Mouse (Mus musculus) retina, postnatal 1 day (tissue): ENCODE measurements around the gene Gm17617.
"Not testable (repeated sequence)": the region's sequence is repeated elsewhere in the genome, so short reads cannot be mapped to it uniquely, and the experiment has no call there.

ENCODE experiments used
- DNase-seq: peaks from one replicate; pipeline ENCODE4 v3.0.0-alpha.2; 2012

Gm17617 gene

GRCm38 (mm10) chr13:55114375-55114774, 19.0 kb downstream of the Gm17617 start:
- no peak for DNase-seq

DNA sequence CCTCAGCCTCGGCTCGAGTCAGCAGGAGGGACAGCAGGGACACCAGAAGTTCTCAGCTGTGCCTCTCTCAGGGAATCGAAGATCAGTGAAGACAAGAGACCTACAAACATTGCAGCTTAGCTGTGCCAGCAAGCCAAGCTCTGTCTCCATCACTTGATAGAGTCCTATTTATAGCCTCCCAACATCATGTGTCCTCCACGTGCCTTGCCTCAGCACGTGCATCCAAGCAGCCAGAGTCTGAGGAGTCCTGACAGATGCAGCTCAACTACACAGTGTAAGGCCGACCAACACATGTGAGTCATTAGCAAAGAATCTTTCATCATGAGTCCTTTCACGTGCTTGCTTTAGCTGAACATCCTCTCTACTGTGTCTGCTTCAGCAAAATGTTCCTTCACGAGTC, 25.7 kb downstream of the Gm17617 start:
- no peak for DNase-seq

DNA sequence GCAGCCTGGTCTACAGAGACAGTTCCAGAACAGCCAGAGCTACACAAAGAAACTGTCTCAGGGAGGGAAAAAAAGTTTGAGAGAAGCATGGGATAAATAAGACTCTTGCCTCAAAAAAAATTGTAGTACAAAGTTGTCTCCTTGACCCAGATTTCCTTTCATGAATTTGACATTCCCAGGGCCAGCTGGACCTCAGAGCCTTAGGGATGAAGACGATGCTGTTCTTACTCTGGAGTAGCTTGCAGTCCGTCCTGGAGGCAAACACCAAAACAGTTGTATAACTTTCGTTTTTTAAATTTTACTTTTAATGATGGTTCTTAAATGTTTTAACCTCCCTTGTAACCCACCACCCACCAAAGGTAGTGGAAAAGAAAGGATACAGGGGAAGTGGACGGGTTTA, 26.2 kb downstream of the Gm17617 start:
- no peak for DNase-seq

- peak; percentile 11 for DNase-seq
These were observed 27.2 kb downstream of the Gm17617 start for GRCm38 (mm10) chr13:55105953-55106691.

GRCm38 (mm10) chr13:55105045-55105952, 28.0 kb downstream of the Gm17617 start, which contains the start of gene Zfp346:
Gene Zfp346, plus strand, starts transcription at chr13:55105311.
- peak; percentile 98 for DNase-seq

GRCm38 (mm10) chr13:55103351-55103750, 30.0 kb downstream of the Gm17617 start:
- DNase-seq, result no peak

- no peak for DNase-seq
These were observed 31.0 kb downstream of the Gm17617 start for GRCm38 (mm10) chr13:55102366-55102765.

- DNase-seq, result no peak
These were observed 31.7 kb downstream of the Gm17617 start for GRCm38 (mm10) chr13:55101627-55102026.

DNA sequence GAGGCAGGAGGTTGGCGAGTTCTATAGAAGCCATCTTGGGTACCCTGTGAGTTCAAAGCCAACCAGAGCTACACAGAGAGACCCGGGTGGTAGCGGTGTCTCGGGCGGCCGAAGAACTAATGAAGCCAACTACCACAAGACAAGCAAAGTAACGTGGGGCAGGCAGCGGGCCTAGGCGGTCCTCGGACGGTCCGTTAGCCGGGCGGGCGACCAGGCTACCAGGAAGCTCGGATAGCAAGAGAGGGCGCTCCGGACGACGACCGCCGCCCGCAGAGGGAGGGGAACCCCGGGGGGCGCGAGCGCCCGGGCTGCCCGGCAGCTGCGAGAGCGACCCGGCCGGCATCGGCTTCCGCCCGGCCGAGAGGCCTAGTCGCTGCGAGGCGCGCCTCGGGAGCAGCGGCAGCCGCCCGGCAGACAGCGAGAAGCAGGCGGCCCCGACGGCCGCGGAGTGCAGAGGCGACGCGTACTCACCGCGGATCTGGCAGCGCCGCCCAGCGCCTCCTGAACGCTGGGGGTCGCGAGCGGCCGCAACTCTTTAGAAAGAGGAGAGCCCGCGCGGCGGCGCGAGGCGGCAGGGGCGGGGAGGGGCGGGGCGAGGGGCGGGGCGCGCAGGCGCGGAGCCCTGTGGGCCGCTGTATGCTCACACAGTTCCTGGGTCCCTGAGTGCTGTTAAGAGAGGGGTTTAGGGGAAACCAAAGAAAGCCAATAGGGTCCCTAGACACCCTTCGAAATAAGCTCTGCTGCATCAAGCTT, 33.4 kb downstream of the Gm17617 start, which contains the start of gene Uimc1:
Uimc1 (minus strand) TSS at position 575 of the 753 bp plus-strand sequence.
- peak; percentile 95 for DNase-seq

- no peak for DNase-seq
These were observed 34.2 kb downstream of the Gm17617 start for GRCm38 (mm10) chr13:55099066-55099725.

GRCm38 (mm10) chr13:55097841-55098240, 35.5 kb downstream of the Gm17617 start:
- not testable (repeated sequence) for DNase-seq

DNA sequence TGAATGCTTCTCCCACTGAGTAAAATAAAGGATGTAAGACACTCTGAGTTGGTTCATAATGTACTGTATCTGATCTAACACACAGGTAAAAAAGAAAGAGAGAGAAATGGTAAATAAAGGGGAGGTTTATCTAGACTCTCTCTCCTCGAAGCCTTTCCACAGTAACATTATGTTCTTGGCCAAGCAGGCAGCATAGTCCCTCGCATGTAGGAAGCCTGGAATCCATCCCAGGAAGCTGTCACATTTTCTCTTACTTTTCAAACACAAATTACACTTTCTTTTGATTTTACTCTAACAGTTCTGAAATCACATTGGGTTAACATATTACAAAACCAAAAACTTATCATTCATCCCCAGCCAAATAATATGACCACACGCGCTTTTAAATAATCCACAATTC, 40.8 kb downstream of the Gm17617 start:
- no peak for DNase-seq
